Mouse (Mus musculus): ENCODE measurements around the gene Foxp1.

DNA sequence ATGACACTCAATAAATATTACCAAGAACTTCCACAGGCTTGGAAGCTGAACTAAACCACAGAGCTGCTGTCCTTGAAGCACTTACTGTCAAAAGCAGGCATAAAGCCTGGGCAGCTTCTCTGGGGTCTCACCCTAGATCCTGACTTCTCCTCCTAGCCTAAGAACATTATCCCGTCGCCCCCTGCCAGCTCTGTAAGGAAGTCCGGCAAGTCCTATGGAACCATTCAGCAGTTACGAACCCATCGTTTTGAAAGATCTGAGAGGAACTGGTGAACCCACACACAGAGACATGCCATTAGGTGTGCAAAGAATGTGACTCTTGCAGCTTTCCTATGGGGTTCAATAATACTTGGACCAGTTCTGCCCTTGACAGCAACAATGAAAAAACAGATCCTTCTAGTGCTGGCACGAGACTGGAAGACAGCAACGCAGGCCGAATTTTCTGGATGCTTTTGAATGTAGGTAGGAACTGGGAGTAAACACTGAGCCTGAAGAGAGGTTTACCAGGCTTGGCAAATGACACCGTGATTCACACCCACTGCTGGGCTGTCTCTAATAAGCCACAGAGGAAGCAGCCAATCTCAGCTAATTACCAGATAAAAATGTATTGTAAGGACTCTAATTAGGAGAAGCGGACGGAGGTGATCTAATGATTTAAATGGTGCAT lies 574.9 kb downstream of the Foxp1 start:
- TF ChIP-seq CTCF (IDR thresholded peaks at IDR 0.05; ENCODE audit: low read depth) (no peak), EP300 (IDR thresholded peaks at IDR 0.05; ENCODE audit: low read depth) (no peak)
